Mouse (Mus musculus) erythroblast, embryonic 14.5 days (primary cell): ENCODE results near the gene Exo5.

Experiments
- GATA1 ChIP-seq: IDR thresholded peaks from 2 replicates; pipeline ENCODE4 v1.6.1; 2012; ENCODE audit warnings: low read length, inconsistent platforms, mixed read lengths
- TAL1 ChIP-seq: IDR thresholded peaks from 3 replicates; pipeline ENCODE4 v1.6.1; 2012; ENCODE audit warnings: low read length, inconsistent platforms, mixed read lengths

- TF ChIP-seq TAL1 (no peak), GATA1 (no peak)
These were observed 30.8 kb upstream of the Exo5 start for GRCm38 (mm10) chr4:120955586-120955985.
